Mouse (Mus musculus) liver, postnatal 0 days (tissue): ENCODE measurements around the gene Atp5h.

Experiments
- CTCF ChIP-seq: sonication (generic); IDR thresholded peaks from 2 replicates; pipeline ENCODE4 v1.5.1; 2016; ENCODE audit warnings: antibody characterized with exemption, low read depth
- EP300 ChIP-seq: IDR thresholded peaks from 2 replicates; pipeline ENCODE4 v1.6.1; 2016; ENCODE audit warnings: antibody characterized with exemption, low read depth, mild to moderate bottlenecking

DNA sequence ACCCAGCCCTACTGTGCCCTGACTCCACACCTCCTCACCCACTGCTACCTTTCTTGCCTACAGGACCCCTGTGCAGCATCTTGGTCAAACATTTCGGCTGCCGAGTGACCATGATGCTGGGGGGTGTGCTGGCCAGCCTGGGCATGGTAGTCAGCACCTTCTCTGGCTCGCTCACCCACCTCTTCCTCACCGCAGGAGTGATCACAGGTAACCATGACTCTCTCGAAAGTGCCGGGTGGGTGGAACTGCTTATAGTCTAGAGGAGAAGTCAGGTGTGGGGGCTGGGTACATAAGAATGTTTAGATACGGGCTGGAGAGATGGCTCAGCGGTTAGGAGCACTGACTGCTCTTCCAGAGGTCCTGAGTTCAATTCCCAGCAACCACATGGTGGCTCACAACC lies 45.1 kb upstream of the Atp5h start:
- TF ChIP-seq EP300 = no peak
- no peak for TF ChIP-seq CTCF
